Mouse (Mus musculus) lung, adult 2 months (tissue): ENCODE data around the gene Rps15.
"Not testable (repeated sequence)": the region's sequence is repeated elsewhere in the genome, so short reads cannot be mapped to it uniquely, and the experiment has no call there.

ENCODE experiments used
- CTCF ChIP-seq: fragments of 200-500 bp; IDR thresholded peaks from 2 replicates; pipeline ENCODE4 v1.5.1; 2011; ENCODE audit warnings: mild to moderate bottlenecking, low read length, control low read depth; ENCODE audit not compliant: insufficient read depth
- POLR2A ChIP-seq: fragments of 200-500 bp; IDR thresholded peaks from 2 replicates; pipeline ENCODE4 v1.6.1; 2011; ENCODE audit warnings: low read depth, mild to moderate bottlenecking, control low read depth, low read length, borderline replicate concordance; ENCODE audit errors: extremely low read depth

DNA sequence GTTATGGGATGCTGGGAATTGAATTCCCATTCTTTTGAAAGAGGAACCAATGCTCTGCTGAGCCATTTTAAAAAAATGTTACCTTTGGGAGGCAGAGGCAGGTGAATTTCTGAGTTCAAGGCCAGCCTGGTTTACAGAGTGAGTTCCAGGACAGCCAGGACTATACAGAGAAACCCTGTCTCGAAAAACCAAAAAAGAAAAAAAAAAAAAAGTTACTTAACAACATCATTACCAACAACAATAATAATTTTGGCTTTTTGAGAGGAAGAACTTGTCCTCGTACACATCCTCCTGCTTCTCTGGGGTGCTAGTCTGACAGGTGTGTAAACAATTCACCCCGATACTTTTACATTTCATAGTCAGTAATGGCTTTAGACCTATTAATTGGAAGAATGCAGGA is 43.8 kb upstream of the Rps15 start:
- TF ChIP-seq POLR2A, CTCF: not testable (repeated sequence)
